Mouse (Mus musculus): ENCODE measurements around the gene Ehbp1l1.

Gene Ehbp1l1

GRCm38 (mm10) chr19:5734325-5734724 is 8.2 kb upstream of the Ehbp1l1 start:
- no peak for DNase-seq (ENCODE audit: low spot score in 2 of 2)

GRCm38 (mm10) chr19:5731264-5731978 is 5.3 kb upstream of the Ehbp1l1 start:
- DNase-seq (ENCODE audit: low spot score in 2 of 2), result peak; percentile 84 to 90

- peak in 1 of 2 experiments; percentile 54 for DNase-seq (ENCODE audit: low spot score in 2 of 2)
Measured at GRCm38 (mm10) chr19:5730314-5731186, 4.4 kb upstream of the Ehbp1l1 start.

- DNase-seq (ENCODE audit: low spot score in 2 of 2), result peak; percentile 65 to 82
Measured at GRCm38 (mm10) chr19:5729444-5729815, 3.3 kb upstream of the Ehbp1l1 start, which contains the start of gene Fam89b. Gene Fam89b (minus strand): TSS chr19:5729653.

- DNase-seq (ENCODE audit: low spot score in 2 of 2), result peak in 1 of 2 experiments; percentile 69
Measured at GRCm38 (mm10) chr19:5728631-5729443, 2.7 kb upstream of the Ehbp1l1 start.

- DNase-seq (ENCODE audit: low spot score in 2 of 2), result peak; percentile 90 to 92
Measured at GRCm38 (mm10) chr19:5727701-5728100, 1.6 kb upstream of the Ehbp1l1 start.

GRCm38 (mm10) chr19:5726961-5727578 is 953 bp upstream of the Ehbp1l1 start:
- DNase-seq (ENCODE audit: low spot score in 2 of 2), result no peak

- DNase-seq (ENCODE audit: low spot score in 2 of 2), result no peak
Measured at GRCm38 (mm10) chr19:5725029-5725707, 949 bp downstream of the Ehbp1l1 start.

GRCm38 (mm10) chr19:5724549-5724941 is 1.6 kb downstream of the Ehbp1l1 start:
- no peak for DNase-seq (ENCODE audit: low spot score in 2 of 2)

GRCm38 (mm10) chr19:5723934-5724548 is 2.1 kb downstream of the Ehbp1l1 start:
- no peak for DNase-seq (ENCODE audit: low spot score in 2 of 2)

- no peak for DNase-seq (ENCODE audit: low spot score in 2 of 2)
Measured at GRCm38 (mm10) chr19:5722848-5723425, 3.2 kb downstream of the Ehbp1l1 start.

GRCm38 (mm10) chr19:5721233-5721632 is 4.9 kb downstream of the Ehbp1l1 start:
- no peak for DNase-seq (ENCODE audit: low spot score in 2 of 2)

GRCm38 (mm10) chr19:5716955-5717354 is 9.2 kb downstream of the Ehbp1l1 start:
- no peak for DNase-seq (ENCODE audit: low spot score in 2 of 2)

GRCm38 (mm10) chr19:5715793-5716688 is 10.1 kb downstream of the Ehbp1l1 start:
- DNase-seq (ENCODE audit: low spot score in 2 of 2), result peak in 1 of 2 experiments; percentile 54

- no peak for DNase-seq (ENCODE audit: low spot score in 2 of 2)
Measured at GRCm38 (mm10) chr19:5713730-5714129, 12.4 kb downstream of the Ehbp1l1 start.

GRCm38 (mm10) chr19:5713255-5713654 is 12.9 kb downstream of the Ehbp1l1 start:
- DNase-seq (ENCODE audit: low spot score in 2 of 2), result no peak

GRCm38 (mm10) chr19:5711907-5712460 is 14.1 kb downstream of the Ehbp1l1 start:
- DNase-seq (ENCODE audit: low spot score in 2 of 2), result no peak

- DNase-seq (ENCODE audit: low spot score in 2 of 2), result peak in 1 of 2 experiments; percentile 65
Measured at GRCm38 (mm10) chr19:5711218-5711617, 14.9 kb downstream of the Ehbp1l1 start.

- no peak for DNase-seq (ENCODE audit: low spot score in 2 of 2)
Measured at GRCm38 (mm10) chr19:5710581-5710980, 15.5 kb downstream of the Ehbp1l1 start.

Data from cerebellum, postnatal 4 days (tissue).